Mouse (Mus musculus): ENCODE data around the gene Ifnar1. TPM values are rescaled to one million over a fixed set of nuclear protein-coding genes. Genes with fewer than 3 reads are reported as not detected.
"Not testable (repeated sequence)": the region's sequence is repeated elsewhere in the genome, so short reads cannot be mapped to it uniquely, and the experiment has no call there.

The Ifnar1 gene
- total RNA-seq, 2 experiments from 2014 or later: 54.3 to 54.5 TPM

- intact Hi-C loops (cut with DNase I): no loop called here
- no peak for DNase-seq (ENCODE audit: low spot score in 2 of 2)
Observed at GRCm38 (mm10) chr16:91491473-91491872, 6.4 kb downstream of the Ifnar1 start.

GRCm38 (mm10) chr16:91495501-91495900 lies 10.5 kb downstream of the Ifnar1 start:
- intact Hi-C loops (cut with DNase I): no loop called here
- no peak for DNase-seq (ENCODE audit: low spot score in 2 of 2)

GRCm38 (mm10) chr16:91496206-91496605 lies 11.2 kb downstream of the Ifnar1 start:
- intact Hi-C loops (cut with DNase I): no loop called here
- no peak for DNase-seq (ENCODE audit: low spot score in 2 of 2)

DNA sequence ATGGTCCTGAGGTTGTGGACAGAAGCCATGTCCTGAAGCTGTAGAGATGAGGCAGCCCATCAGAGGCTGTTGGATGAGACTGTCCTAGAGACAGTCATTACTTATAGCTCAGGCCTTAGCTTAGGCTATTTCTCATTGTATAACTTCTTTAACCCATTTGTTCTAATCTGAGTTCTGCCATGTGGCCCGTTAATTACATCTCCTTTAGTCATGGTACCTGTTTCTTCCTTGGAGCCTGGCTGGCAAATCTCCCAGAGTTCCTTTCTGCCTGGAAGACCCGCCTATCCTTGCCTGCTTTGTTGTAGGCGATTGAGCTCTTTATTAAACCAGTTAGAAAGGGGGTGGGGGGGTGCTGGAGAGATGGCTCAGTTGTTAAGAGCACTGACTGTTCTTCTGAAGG lies 11.7 kb downstream of the Ifnar1 start:
- intact Hi-C loops (cut with DNase I): no loop called here
- no peak for DNase-seq (ENCODE audit: low spot score in 2 of 2)

DNA sequence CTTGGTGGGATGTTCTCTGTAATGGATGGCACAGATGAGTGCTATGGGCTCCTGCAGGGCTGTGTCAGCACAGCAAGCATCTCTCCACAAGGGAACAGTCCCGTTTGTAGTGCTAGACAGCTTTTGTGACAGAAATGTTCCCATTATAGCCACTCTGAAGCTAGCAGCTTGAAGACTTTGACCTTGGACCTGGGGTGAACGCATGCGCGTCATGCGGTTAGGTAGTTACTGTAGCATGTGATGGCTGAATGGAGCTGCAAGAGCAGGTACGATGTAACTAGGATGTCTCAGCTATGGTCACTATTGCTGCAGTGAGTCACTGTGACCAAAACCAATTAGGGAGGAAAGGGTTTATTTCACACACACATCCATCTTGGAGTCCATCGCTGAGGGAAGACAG lies 13.0 kb downstream of the Ifnar1 start:
- DNase-seq (ENCODE audit: low spot score in 2 of 2): no peak
- intact Hi-C loops (cut with DNase I): no loop called here

GRCm38 (mm10) chr16:91504701-91505100 lies 19.7 kb downstream of the Ifnar1 start:
- DNase-seq (ENCODE audit: low spot score in 2 of 2): no peak
- intact Hi-C loops (cut with DNase I): no loop called here

GRCm38 (mm10) chr16:91505116-91505601 lies 20.1 kb downstream of the Ifnar1 start:
- intact Hi-C loops (cut with DNase I): no loop called here
- no peak for DNase-seq (ENCODE audit: low spot score in 2 of 2)

GRCm38 (mm10) chr16:91506396-91506795 lies 21.4 kb downstream of the Ifnar1 start:
- intact Hi-C loops (cut with DNase I): no loop called here
- no peak for DNase-seq (ENCODE audit: low spot score in 2 of 2)

- intact Hi-C loops (cut with DNase I): loop anchor here (1.0 to 5.0 kb wide), 3 partner anchors 27 to 150 kb away; partner anchors contain the start of gene Ifnar1
- DNase-seq (ENCODE audit: low spot score in 2 of 2): peak; percentile 73 to 84
Observed at GRCm38 (mm10) chr16:91512161-91512787, 27.2 kb downstream of the Ifnar1 start.

- intact Hi-C loops (cut with DNase I): loop anchor here (5.0 kb wide), 2 partner anchors 69 to 151 kb away; no protein-coding TSS in a partner anchor
- no peak for DNase-seq (ENCODE audit: low spot score in 2 of 2)
Observed at GRCm38 (mm10) chr16:91513099-91513498, 28.1 kb downstream of the Ifnar1 start.

- intact Hi-C loops (cut with DNase I): no loop called here
- no peak for DNase-seq (ENCODE audit: low spot score in 2 of 2)
Observed at GRCm38 (mm10) chr16:91517020-91517419, 32.0 kb downstream of the Ifnar1 start.

GRCm38 (mm10) chr16:91522040-91522439 lies 37.0 kb downstream of the Ifnar1 start:
- no peak for DNase-seq (ENCODE audit: low spot score in 2 of 2)
- intact Hi-C loops (cut with DNase I): no loop called here

GRCm38 (mm10) chr16:91522479-91523309 lies 37.7 kb downstream of the Ifnar1 start:
- intact Hi-C loops (cut with DNase I): no loop called here
- DNase-seq (ENCODE audit: low spot score in 2 of 2): no peak

- DNase-seq (ENCODE audit: low spot score in 2 of 2): no peak
- intact Hi-C loops (cut with DNase I): no loop called here
Observed at GRCm38 (mm10) chr16:91524206-91524605, 39.2 kb downstream of the Ifnar1 start.

- DNase-seq (ENCODE audit: low spot score in 2 of 2): no peak
- intact Hi-C loops (cut with DNase I): no loop called here
Observed at GRCm38 (mm10) chr16:91526274-91526673, 41.2 kb downstream of the Ifnar1 start.

- no peak for DNase-seq (ENCODE audit: low spot score in 2 of 2)
- intact Hi-C loops (cut with DNase I): no loop called here
Observed at GRCm38 (mm10) chr16:91527051-91527450, 42.0 kb downstream of the Ifnar1 start.

- intact Hi-C loops (cut with DNase I): no loop called here
- DNase-seq (ENCODE audit: low spot score in 2 of 2): no peak
Observed at GRCm38 (mm10) chr16:91527500-91527899, 42.5 kb downstream of the Ifnar1 start.

DNA sequence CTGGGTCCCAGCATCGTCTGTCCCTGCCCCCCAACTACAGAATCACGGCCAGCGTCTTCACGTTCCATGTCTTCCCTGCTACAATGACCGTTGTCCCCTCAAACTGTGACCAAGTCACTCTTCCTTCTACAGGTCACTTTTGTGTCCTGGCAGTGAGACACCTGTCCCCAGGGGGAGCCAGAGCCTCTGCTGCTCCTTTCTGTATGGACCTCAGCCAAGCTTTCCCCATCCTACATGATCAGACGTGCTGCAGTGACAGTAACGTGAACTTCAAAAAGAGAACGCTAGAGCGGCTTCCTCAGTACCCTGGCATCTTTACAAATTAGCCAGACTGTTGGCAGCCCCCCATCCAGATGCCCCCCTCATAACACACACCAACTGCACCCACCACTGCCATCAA lies 43.5 kb downstream of the Ifnar1 start:
- intact Hi-C loops (cut with DNase I): no loop called here
- no peak for DNase-seq (ENCODE audit: low spot score in 2 of 2)

GRCm38 (mm10) chr16:91530830-91531229 lies 45.8 kb downstream of the Ifnar1 start:
- intact Hi-C loops (cut with DNase I): not testable (repeated sequence)

DNA sequence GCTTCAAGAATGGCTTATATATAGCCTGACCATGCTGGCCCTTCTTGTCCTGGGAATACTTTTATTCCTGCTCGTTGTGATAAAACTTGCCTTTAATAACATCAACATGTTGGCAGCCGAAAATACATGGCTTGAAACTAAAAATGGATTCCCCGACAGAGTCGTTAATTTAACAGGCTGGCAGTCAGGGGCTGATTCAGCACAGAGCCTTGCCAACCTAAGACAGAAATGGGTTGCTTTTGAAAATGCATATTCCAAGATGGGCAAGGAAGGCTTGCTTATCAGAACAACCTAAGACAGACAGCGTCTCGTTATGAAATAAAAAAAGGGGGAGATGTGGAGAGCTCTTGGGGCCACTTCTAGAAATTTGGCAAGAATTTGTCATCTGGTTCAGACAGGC lies 46.8 kb downstream of the Ifnar1 start:
- intact Hi-C loops (cut with DNase I): no loop called here
- DNase-seq (ENCODE audit: low spot score in 2 of 2): no peak

More at GRCm38 (mm10) chr16:91530830-91531229, 45.8 kb downstream of the Ifnar1 start:
- DNase-seq (ENCODE audit: low spot score in 2 of 2): not testable (repeated sequence)

- intact Hi-C loops (cut with DNase I): no loop called here
- DNase-seq (ENCODE audit: low spot score in 2 of 2): no peak
Observed at GRCm38 (mm10) chr16:91532429-91532828, 47.4 kb downstream of the Ifnar1 start.
